Mouse (Mus musculus): ENCODE measurements around the gene Ergic2. TPM values are rescaled to one million over a fixed set of nuclear protein-coding genes. Genes with fewer than 3 reads are reported as not detected.
A peak's percentile ranks its signal among the peaks of the same experiment; 100 is the strongest.

Gene Ergic2
- polyA plus RNA-seq, 1 experiment from 2014 or later, result 235 TPM

GRCm38 (mm10) chr6:148132314-148132713, 79.9 kb downstream of the Ergic2 start:
- no peaks in the 10 kb centered on the region for H3K9me3 ChIP-seq (ENCODE audit: control insufficient read depth, low read length)
- H3K27ac ChIP-seq (ENCODE audit: low read depth, low read length), result no peak overlapping the region
- H3K36me3 ChIP-seq (ENCODE audit: control insufficient read depth, insufficient read depth, low read length), result no peaks in the 10 kb centered on the region
- no peak overlapping the region for H3K9ac ChIP-seq (ENCODE audit: low read depth, low read length)
- H3K4me1 ChIP-seq (ENCODE audit: control insufficient read depth, insufficient read depth, low read depth, low read length), result peaks cover 3% of the 10 kb centered on the region; the same call in 1 of the 2 replicates
- H3K4me2 ChIP-seq (ENCODE audit: low read length), result peak overlapping the region; percentile 32; the same call in 1 of the 2 replicates
- no peak for ATAC-seq
- H3K4me3 ChIP-seq (ENCODE audit: low read length), result no peak overlapping the region
- no peaks in the 10 kb centered on the region for H3K27me3 ChIP-seq (replicated peaks; ENCODE audit: control insufficient read depth, insufficient read depth, low read length)
- WGBS, result 19% methylated on average over 10 of the region's 10 CpGs

Other genes starting within 250 kb of the Ergic2 start
- gene Far2, start 165.1 kb downstream of the Ergic2 start, polyA plus RNA-seq (2015; fragmentation: Nextera tagmentation; extraction: Ambion mirVana), result 30.8 and 34.3 TPM in 2 replicates
- 2.4 and 2.9 TPM in 2 replicates for gene Tmtc1, start 232.0 kb upstream of the Ergic2 start, polyA plus RNA-seq (2015; fragmentation: Nextera tagmentation; extraction: Ambion mirVana)

Data from hindbrain, embryonic 16.5 days (tissue).